Mouse (Mus musculus): ENCODE measurements around the gene Sh2b2. TPM values are rescaled to one million over a fixed set of nuclear protein-coding genes. Genes with fewer than 3 reads are reported as not detected.

Gene Sh2b2
- polyA plus RNA-seq, 1 experiment, result 13.5 TPM

DNA sequence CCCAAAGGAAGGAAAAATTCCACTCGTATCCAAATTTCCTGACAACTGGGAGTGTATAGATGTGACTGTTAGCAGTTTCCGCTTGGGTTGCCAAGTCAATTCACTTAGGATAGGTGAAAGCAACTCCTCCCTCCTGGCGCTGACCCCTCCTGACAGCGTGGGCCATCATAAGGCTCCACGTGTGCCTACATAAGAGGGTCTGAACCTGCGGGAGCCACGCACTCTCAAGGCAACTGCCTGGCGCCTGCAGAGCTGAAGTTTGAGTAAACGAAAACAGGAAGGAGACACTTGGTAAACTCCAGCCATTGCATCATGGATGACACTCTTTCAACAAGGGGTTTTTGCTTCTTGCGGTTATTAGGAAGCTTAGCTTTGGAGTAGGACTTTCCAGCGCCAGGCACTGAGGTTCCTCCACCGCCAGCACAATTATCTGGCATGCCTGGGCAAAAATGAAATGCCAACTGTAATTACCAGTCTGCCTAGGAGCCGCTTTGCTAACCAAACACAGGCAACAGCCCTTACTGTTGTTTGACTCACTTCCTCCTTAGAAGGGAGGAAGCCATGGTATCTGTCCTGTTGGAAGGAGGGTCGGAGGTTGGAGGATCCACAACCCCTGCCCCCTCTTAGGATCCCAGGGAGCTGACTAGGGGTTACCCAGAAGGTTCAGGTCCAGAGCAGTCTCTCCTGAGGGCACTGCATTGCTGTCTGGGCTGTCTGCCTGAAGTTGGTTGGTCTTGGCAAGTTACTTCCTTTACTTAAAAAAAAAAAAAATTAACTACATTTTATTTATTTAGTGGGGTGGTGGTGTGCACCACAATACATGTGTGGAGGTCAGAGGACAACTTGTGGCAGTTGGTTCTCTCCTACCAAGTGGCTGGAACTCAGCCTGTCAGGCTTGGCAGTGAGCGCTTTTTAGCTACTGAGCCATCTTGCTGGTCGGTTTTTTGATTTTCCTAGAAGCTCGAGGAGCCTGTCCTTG, 74.7 kb downstream of the Sh2b2 start:
- H3K4me3 ChIP-seq (ENCODE audit: insufficient read depth, low read length), result peak overlapping the region; percentile 71
- TF ChIP-seq CTCF (IDR thresholded peaks at IDR 0.05; ENCODE audit: low read depth, low read length) (no peak), POLR2A (IDR thresholded peaks at IDR 0.05; ENCODE audit: borderline replicate concordance, low read depth, low read length) (0 out of 2 replicates have a peak, but pooled peaks have one; percentile 21)
- peaks cover 35% of the 10 kb centered on the region for H3K4me1 ChIP-seq (ENCODE audit: control insufficient read depth, insufficient read depth, low read length)
- H3K27ac ChIP-seq (ENCODE audit: insufficient read depth, low read depth, low read length), result peak overlapping the region; percentile 96

DNA sequence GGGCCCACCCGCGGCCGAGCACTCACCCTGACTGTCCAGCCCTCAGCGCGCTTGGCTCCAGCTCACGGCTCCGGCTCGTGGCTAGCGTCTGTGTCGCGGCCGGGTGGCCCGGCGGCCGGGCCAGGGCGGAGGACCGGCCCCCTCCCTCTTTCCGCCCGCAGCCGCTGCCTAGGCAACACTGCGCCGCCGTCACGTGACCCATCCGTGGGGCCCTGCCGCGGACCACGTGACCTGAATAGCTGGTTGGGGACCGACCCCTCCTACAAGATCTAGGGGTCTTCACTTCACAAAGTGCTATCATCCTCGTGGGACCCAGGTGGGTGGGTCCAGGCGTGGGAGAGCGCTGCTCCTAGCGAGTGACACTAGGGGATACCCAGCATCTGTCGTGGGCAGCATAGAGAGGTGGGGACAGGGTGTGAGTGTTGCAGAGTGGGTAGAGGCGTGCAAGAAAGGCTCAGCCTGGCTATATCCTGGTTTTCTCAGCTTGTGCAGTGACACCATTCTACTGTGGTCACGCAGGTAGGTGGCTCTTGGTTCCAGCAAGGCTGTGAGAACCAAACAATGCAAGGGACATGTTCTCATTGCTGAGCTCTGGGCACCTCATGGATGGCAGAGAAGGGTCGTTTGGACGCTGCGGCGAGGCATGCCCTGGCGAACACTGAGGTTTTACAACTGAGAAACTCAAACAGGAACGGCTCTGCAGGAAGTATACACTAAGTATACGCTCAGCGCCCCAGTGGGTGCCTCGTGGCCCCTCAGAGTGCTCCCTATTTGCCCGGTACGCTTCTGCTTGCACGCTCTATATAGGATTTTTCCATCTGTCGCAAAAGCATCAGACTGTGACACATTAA, 75.6 kb downstream of the Sh2b2 start, which contains the start of gene Orai2:
Gene Orai2, minus strand, starts transcription at position 202 of the 851 bp plus-strand sequence.
- H3K4me1 ChIP-seq (ENCODE audit: control insufficient read depth, insufficient read depth, low read length), result peaks cover 35% of the 10 kb centered on the region
- no peak for TF ChIP-seq POLR2A (IDR thresholded peaks at IDR 0.05; ENCODE audit: borderline replicate concordance, low read depth, low read length)
- no peak for TF ChIP-seq CTCF (IDR thresholded peaks at IDR 0.05; ENCODE audit: low read depth, low read length)

DNA sequence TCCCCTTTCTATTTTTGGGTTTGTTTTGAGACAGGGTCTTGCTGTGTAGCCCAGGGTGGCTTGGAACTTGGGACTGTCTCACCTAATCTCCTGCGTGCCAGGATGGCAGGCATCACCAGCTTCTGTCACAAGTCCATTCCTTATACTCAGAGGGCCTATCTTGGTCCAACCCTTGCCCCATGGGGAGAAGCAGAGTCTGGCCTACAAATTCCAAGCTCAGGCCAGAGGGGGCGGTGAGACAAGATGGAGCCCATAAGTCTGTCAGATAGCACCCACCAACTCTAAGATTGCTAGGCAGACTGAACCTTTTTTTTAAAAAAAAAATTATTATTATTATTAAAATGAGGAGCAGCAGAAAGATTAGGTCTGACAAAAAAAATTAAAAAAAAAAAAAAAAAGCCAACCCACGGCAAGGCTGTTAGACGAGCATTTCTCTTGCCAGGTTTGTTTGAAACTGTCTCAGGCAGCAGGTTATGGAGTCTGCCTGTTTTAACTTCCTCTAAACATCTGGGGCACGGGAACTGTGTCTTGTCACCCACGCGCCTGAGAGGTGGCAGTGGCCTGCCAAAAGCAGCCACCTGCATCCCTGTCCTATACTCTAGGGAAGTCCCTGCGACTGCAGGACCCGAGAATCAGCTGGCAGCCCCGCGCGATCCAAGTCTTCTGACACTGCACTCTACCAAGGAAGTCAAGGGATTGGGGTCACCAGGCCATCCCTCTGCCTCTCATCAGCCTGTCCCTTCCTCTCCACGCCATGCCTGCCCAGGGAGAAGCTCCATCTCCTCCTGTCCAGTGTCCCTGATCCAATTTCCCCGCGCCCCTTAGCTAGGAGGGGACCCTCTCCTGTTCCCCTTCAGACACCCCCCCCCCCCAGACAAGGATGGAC, 76.5 kb downstream of the Sh2b2 start:
- TF ChIP-seq CTCF (IDR thresholded peaks at IDR 0.05; ENCODE audit: low read depth, low read length) (no peak), POLR2A (IDR thresholded peaks at IDR 0.05; ENCODE audit: borderline replicate concordance, low read depth, low read length) (no peak)
- Histone ChIP-seq H3K4me1 (ENCODE audit: control insufficient read depth, insufficient read depth, low read length) (peaks cover 33% of the 10 kb centered on the region), H3K4me3 (ENCODE audit: insufficient read depth, low read length) (peak overlapping the region; percentile 71), H3K27ac (ENCODE audit: insufficient read depth, low read depth, low read length) (peak overlapping the region; percentile 96)

More for the DNA sequence above, 75.6 kb downstream of the Sh2b2 start, which contains the start of gene Orai2:
- H3K27ac ChIP-seq (ENCODE audit: insufficient read depth, low read depth, low read length), result peak within 1 kb of the TSS; percentile 96
- H3K4me3 ChIP-seq (ENCODE audit: insufficient read depth, low read length), result peak within 1 kb of the TSS; percentile 71

Other genes starting within 250 kb of the Sh2b2 start
- not detected in 2 replicates for gene Upk3b, start 208.1 kb downstream of the Sh2b2 start, polyA plus RNA-seq (2012; ENCODE audit: insufficient read depth, insufficient read length, missing spikeins)
- gene Upk3bl, start 192.1 kb downstream of the Sh2b2 start, polyA plus RNA-seq (2012; ENCODE audit: insufficient read depth, insufficient read length, missing spikeins), result not detected in 2 replicates
- gene Rasa4, start 162.6 kb downstream of the Sh2b2 start, polyA plus RNA-seq (2012; ENCODE audit: insufficient read depth, insufficient read length, missing spikeins), result 273 and 311 TPM in 2 replicates
- 82.8 and 86.7 TPM in 2 replicates for gene Polr2j, start 129.9 kb downstream of the Sh2b2 start, polyA plus RNA-seq (2012; ENCODE audit: insufficient read depth, insufficient read length, missing spikeins)
- gene Lrwd1, start 110.5 kb downstream of the Sh2b2 start, polyA plus RNA-seq (2012; ENCODE audit: insufficient read depth, insufficient read length, missing spikeins), result 30.5 and 36.4 TPM in 2 replicates
- gene Alkbh4, start 110.4 kb downstream of the Sh2b2 start, polyA plus RNA-seq (2012; ENCODE audit: insufficient read depth, insufficient read length, missing spikeins), result 9.6 and 10.4 TPM in 2 replicates
- 18.1 and 20.2 TPM in 2 replicates for gene Orai2, start 75.8 kb downstream of the Sh2b2 start, polyA plus RNA-seq (2012; ENCODE audit: insufficient read depth, insufficient read length, missing spikeins)
- 22.7 and 39.2 TPM in 2 replicates for gene Prkrip1, start 47.6 kb downstream of the Sh2b2 start, polyA plus RNA-seq (2012; ENCODE audit: insufficient read depth, insufficient read length, missing spikeins)

Data from bone marrow macrophage, adult 2 months (primary cell).